Mouse (Mus musculus) naive thymus-derived CD4-positive, alpha-beta T cell, adult 2 months (primary cell): ENCODE results near the gene Sugt1.

Source experiments
- DNase-seq: peaks from one replicate; pipeline ENCODE4 v3.0.0-alpha.2; 2011; ENCODE audit warnings: low read depth

The Sugt1 gene

GRCm38 (mm10) chr14:79677891-79678687 is 90.6 kb downstream of the Sugt1 start:
- no peak for DNase-seq

GRCm38 (mm10) chr14:79680652-79681051 is 93.2 kb downstream of the Sugt1 start:
- no peak for DNase-seq
